Mouse (Mus musculus): ENCODE results near the gene Tnfaip2. TPM values are rescaled to one million over a fixed set of nuclear protein-coding genes. Genes with fewer than 3 reads are reported as not detected.

Gene Tnfaip2
- polyA plus RNA-seq, 1 experiment from 2014 or later: 0.63 TPM

DNA sequence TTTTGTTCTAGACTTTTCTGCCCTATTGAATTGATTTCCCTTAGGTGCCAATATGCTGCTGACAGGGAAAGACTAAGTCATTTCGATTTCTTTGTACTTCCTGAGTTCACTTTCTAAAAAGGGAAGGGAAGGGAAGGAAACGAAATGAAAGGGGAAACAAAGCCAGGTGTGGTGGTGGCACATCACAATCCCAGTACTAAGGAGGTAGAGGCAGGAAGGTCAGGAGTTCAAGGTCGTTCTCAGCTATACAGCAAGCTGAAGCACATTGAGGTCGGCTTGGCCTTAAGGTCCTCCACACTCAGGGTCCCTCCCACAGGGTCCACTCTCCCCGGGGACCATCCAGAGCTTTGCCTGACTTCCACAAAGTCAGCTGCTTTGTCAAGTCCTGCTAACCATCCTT, 61.3 kb downstream of the Tnfaip2 start:
- no peak for ATAC-seq
- 84% methylated on average over 5 of the region's 5 CpGs for WGBS
- no peak overlapping the region for H3K4me3 ChIP-seq (replicated peaks; ENCODE audit: low read length)
- H3K27me3 ChIP-seq (replicated peaks; ENCODE audit: control insufficient read depth, insufficient read depth, low read length): no peaks in the 10 kb centered on the region
- no peaks in the 10 kb centered on the region; the same call in 1 of the 2 replicates for H3K9me3 ChIP-seq (ENCODE audit: control insufficient read depth, low read length)
- no peaks in the 10 kb centered on the region for H3K36me3 ChIP-seq (ENCODE audit: control insufficient read depth, insufficient read depth)
- no peak overlapping the region for H3K27ac ChIP-seq (ENCODE audit: low read length)
- peaks cover 2% of the 10 kb centered on the region; the same call in 1 of the 2 replicates for H3K4me1 ChIP-seq (replicated peaks; ENCODE audit: control insufficient read depth, insufficient read depth, low read length)
- no peak overlapping the region for H3K9ac ChIP-seq (replicated peaks; ENCODE audit: low read depth, low read length)
- H3K4me2 ChIP-seq (ENCODE audit: low read length): no peak overlapping the region

Other genes starting within 250 kb of the Tnfaip2 start
- 6.8 and 8.2 TPM in 2 replicates for gene Amn, start 171.4 kb upstream of the Tnfaip2 start, polyA plus RNA-seq (2015; fragmentation: Nextera tagmentation; extraction: Ambion mirVana)
- 33.6 and 39.9 TPM in 2 replicates for gene Cdc42bpb, start 64.8 kb upstream of the Tnfaip2 start, polyA plus RNA-seq (2015; fragmentation: Nextera tagmentation; extraction: Ambion mirVana)
- gene Lbhd2, start 35.7 kb upstream of the Tnfaip2 start, polyA plus RNA-seq (2015; fragmentation: Nextera tagmentation; extraction: Ambion mirVana): 1.3 and 4.5 TPM in 2 replicates
- 1.9 and 2.5 TPM in 2 replicates for gene Exoc3l4, start 25.5 kb upstream of the Tnfaip2 start, polyA plus RNA-seq (2015; fragmentation: Nextera tagmentation; extraction: Ambion mirVana)
- 0.23 and 1.1 TPM in 2 replicates for gene Gm266, start 43.4 kb downstream of the Tnfaip2 start, polyA plus RNA-seq (2015; fragmentation: Nextera tagmentation; extraction: Ambion mirVana)
- gene Eif5, start 95.5 kb downstream of the Tnfaip2 start, polyA plus RNA-seq (2015; fragmentation: Nextera tagmentation; extraction: Ambion mirVana): 549 and 607 TPM in 2 replicates
- gene Mark3, start 132.1 kb downstream of the Tnfaip2 start, polyA plus RNA-seq (2015; fragmentation: Nextera tagmentation; extraction: Ambion mirVana): 45.0 and 49.2 TPM in 2 replicates
- gene Ckb, start 229.9 kb downstream of the Tnfaip2 start, polyA plus RNA-seq (2015; fragmentation: Nextera tagmentation; extraction: Ambion mirVana): 1,407 and 1,413 TPM in 2 replicates
- gene Trmt61a, start 235.6 kb downstream of the Tnfaip2 start, polyA plus RNA-seq (2015; fragmentation: Nextera tagmentation; extraction: Ambion mirVana): 9.8 and 12.6 TPM in 2 replicates